Mouse (Mus musculus): Measurements from ENCODE around the gene Fgf18. TPM values are rescaled to one million over a fixed set of nuclear protein-coding genes. Genes with fewer than 3 reads are reported as not detected.

Gene Fgf18
- 0.67 and 1.1 TPM in 2 replicates for polyA plus RNA-seq (2012; rRNA removed)

GRCm38 (mm10) chr11:33147171-33147571, at the start of gene Fgf18:
TSS of gene Fgf18 (minus strand) at chr11:33147400.

GRCm38 (mm10) chr11:33162998-33163506, 15.9 kb upstream of the Fgf18 start, which contains the start of gene Npm1:
TSS of gene Npm1 (minus strand) at chr11:33163206.

Other genes with a start within 250 kb of the Fgf18 start
- gene Npm1, start 15.8 kb upstream of the Fgf18 start, polyA plus RNA-seq (2012; rRNA removed), result 31.7 and 46.2 TPM in 2 replicates
- not detected in 2 replicates for gene Tlx3, start 56.2 kb upstream of the Fgf18 start, polyA plus RNA-seq (2012; rRNA removed)
- not detected in 2 replicates for gene Gm12117, start 129.3 kb upstream of the Fgf18 start, polyA plus RNA-seq (2012; rRNA removed)